Mouse (Mus musculus) liver, postnatal 0 days (tissue): ENCODE data around the gene Nectin2.
"Not testable (repeated sequence)": the region's sequence is repeated elsewhere in the genome, so short reads cannot be mapped to it uniquely, and the experiment has no call there.

Source experiments
- CTCF ChIP-seq: sonication (generic); IDR thresholded peaks from 2 replicates; pipeline ENCODE4 v1.5.1; 2016; ENCODE audit warnings: antibody characterized with exemption, low read depth
- EP300 ChIP-seq: IDR thresholded peaks from 2 replicates; pipeline ENCODE4 v1.6.1; 2016; ENCODE audit warnings: antibody characterized with exemption, low read depth, mild to moderate bottlenecking

GRCm38 (mm10) chr7:19686927-19687583, 63.2 kb downstream of the Nectin2 start:
- TF ChIP-seq CTCF: peak; percentile 21; the same call in 1 of the 2 replicates
- TF ChIP-seq EP300: not testable (repeated sequence)
